Mouse (Mus musculus) neural tube, embryonic 12.5 days (tissue): ENCODE data around the gene Serpinb9. TPM values are rescaled to one million over a fixed set of nuclear protein-coding genes. Genes with fewer than 3 reads are reported as not detected.

Source experiments
- ATAC-seq: fragments of 200-750 bp; cut with Nextera tagmentation; 2 replicates; pipeline ENCODE4 v1.8.0; 2017; ENCODE audit warnings: low read depth, mild to moderate bottlenecking, moderate TSS enrichment, moderate library complexity; ENCODE audit not compliant: low FRiP score
- H3K27ac ChIP-seq: fragments of 300-500 bp; sonication (generic); 2 replicates; pipeline ENCODE4 v1.5.1; 2016
- H3K27me3 ChIP-seq: fragments of 300-500 bp; sonication (generic); replicated peaks from 2 replicates; pipeline ENCODE4 v1.6.1; 2016; ENCODE audit warnings: mild to moderate bottlenecking
- H3K36me3 ChIP-seq: fragments of 300-500 bp; sonication (generic); 2 replicates; pipeline ENCODE4 v1.6.1; 2016; ENCODE audit warnings: mild to moderate bottlenecking
- H3K4me1 ChIP-seq: fragments of 300-500 bp; sonication (generic); 2 replicates; pipeline ENCODE4 v1.6.1; 2016
- H3K4me2 ChIP-seq: fragments of 300-500 bp; sonication (generic); replicated peaks from 2 replicates; pipeline ENCODE4 v1.6.1; 2016; ENCODE audit warnings: mild to moderate bottlenecking
- H3K4me3 ChIP-seq: fragments of 300-500 bp; sonication (generic); 2 replicates; pipeline ENCODE4 v1.5.1; 2016
- H3K9ac ChIP-seq: fragments of 300-500 bp; sonication (generic); 2 replicates; pipeline ENCODE4 v1.6.1; 2016; ENCODE audit warnings: mild to moderate bottlenecking
- H3K9me3 ChIP-seq: fragments of 300-500 bp; sonication (generic); 2 replicates; pipeline ENCODE4 v1.6.1; 2016; ENCODE audit warnings: mild to moderate bottlenecking
- WGBS: fragments of 180-500 bp; shearing (Covaris S2); methylation state at CpG from one replicate; pipeline ENCODE4 v1.1.7; 2016; 5-methylcytosine and 5-hydroxymethylcytosine counted together
- polyA plus RNA-seq: library from polyadenylated mRNA; unstranded; fragments of >200 nt; fragmentation: Nextera tagmentation; extraction: Ambion mirVana; gene quantifications from 2 replicates; pipeline ENCODE4 v1.2.1, GENCODE M21; 2016

Gene Serpinb9
- polyA plus RNA-seq, 1 experiment from 2014 or later = 1.0 TPM

- no peak for ATAC-seq
- Histone ChIP-seq H3K4me2 (no peak overlapping the region), H3K9ac (no peak overlapping the region), H3K4me1 (no peaks in the 10 kb centered on the region), H3K4me3 (no peak overlapping the region), H3K9me3 (0 out of 2 replicates have a peak, but pooled peaks cover 3% of the 10 kb centered on the region), H3K27ac (no peak overlapping the region), H3K36me3 (no peaks in the 10 kb centered on the region), H3K27me3 (no peaks in the 10 kb centered on the region)
- WGBS = 90% methylated on average over 2 of the region's 2 CpGs
Measured at GRCm38 (mm10) chr13:32974268-32974667, 28.8 kb upstream of the Serpinb9 start.

GRCm38 (mm10) chr13:32974889-32975460 lies 28.1 kb upstream of the Serpinb9 start:
- no peaks in the 10 kb centered on the region for H3K4me1 ChIP-seq
- H3K9me3 ChIP-seq = 0 out of 2 replicates have a peak, but pooled peaks cover 3% of the 10 kb centered on the region
- no peaks in the 10 kb centered on the region for H3K27me3 ChIP-seq
- H3K27ac ChIP-seq = no peak overlapping the region
- H3K36me3 ChIP-seq = no peaks in the 10 kb centered on the region
- 78% methylated on average over 3 of the region's 3 CpGs for WGBS
- no peak for ATAC-seq
- H3K9ac ChIP-seq = no peak overlapping the region
- no peak overlapping the region for H3K4me2 ChIP-seq
- no peak overlapping the region for H3K4me3 ChIP-seq

GRCm38 (mm10) chr13:32975710-32976109 lies 27.3 kb upstream of the Serpinb9 start:
- ATAC-seq = no peak
- H3K4me1 ChIP-seq = no peaks in the 10 kb centered on the region
- H3K36me3 ChIP-seq = no peaks in the 10 kb centered on the region

GRCm38 (mm10) chr13:32982556-32983042 lies 20.5 kb upstream of the Serpinb9 start:
- Histone ChIP-seq H3K36me3 (no peaks in the 10 kb centered on the region), H3K27ac (no peak overlapping the region), H3K9me3 (0 out of 2 replicates have a peak, but pooled peaks cover 3% of the 10 kb centered on the region), H3K4me3 (no peak overlapping the region), H3K9ac (no peak overlapping the region), H3K4me2 (no peak overlapping the region), H3K4me1 (no peaks in the 10 kb centered on the region), H3K27me3 (no peaks in the 10 kb centered on the region)
- WGBS = 82% methylated on average over 4 of the region's 4 CpGs
- no peak for ATAC-seq

More at GRCm38 (mm10) chr13:32975710-32976109, 27.3 kb upstream of the Serpinb9 start:
- Histone ChIP-seq H3K9ac (no peak overlapping the region), H3K27me3 (no peaks in the 10 kb centered on the region), H3K4me3 (no peak overlapping the region), H3K9me3 (0 out of 2 replicates have a peak, but pooled peaks cover 3% of the 10 kb centered on the region), H3K4me2 (no peak overlapping the region), H3K27ac (no peak overlapping the region)
- 88% methylated on average over 2 of the region's 2 CpGs for WGBS

GRCm38 (mm10) chr13:32986256-32986655 lies 16.8 kb upstream of the Serpinb9 start:
- H3K4me1 ChIP-seq = no peaks in the 10 kb centered on the region
- no peak overlapping the region for H3K4me2 ChIP-seq
- H3K36me3 ChIP-seq = no peaks in the 10 kb centered on the region

GRCm38 (mm10) chr13:32993152-32993893 lies 9.7 kb upstream of the Serpinb9 start:
- Histone ChIP-seq H3K4me2 (no peak overlapping the region), H3K9ac (no peak overlapping the region), H3K9me3 (no peaks in the 10 kb centered on the region), H3K36me3 (no peaks in the 10 kb centered on the region), H3K27me3 (no peaks in the 10 kb centered on the region), H3K4me3 (no peak overlapping the region), H3K27ac (no peak overlapping the region), H3K4me1 (no peaks in the 10 kb centered on the region)
- no peak for ATAC-seq
- 70% methylated on average over 10 of the region's 10 CpGs for WGBS

More at GRCm38 (mm10) chr13:32986256-32986655, 16.8 kb upstream of the Serpinb9 start:
- Histone ChIP-seq H3K4me3 (no peak overlapping the region), H3K9ac (no peak overlapping the region), H3K27ac (no peak overlapping the region), H3K9me3 (no peaks in the 10 kb centered on the region), H3K27me3 (no peaks in the 10 kb centered on the region)
- ATAC-seq = no peak

GRCm38 (mm10) chr13:32993894-32994242 lies 9.2 kb upstream of the Serpinb9 start:
- H3K27me3 ChIP-seq = no peaks in the 10 kb centered on the region
- WGBS = 72% methylated on average over 2 of the region's 2 CpGs
- no peaks in the 10 kb centered on the region for H3K4me1 ChIP-seq
- no peak for ATAC-seq
- no peaks in the 10 kb centered on the region for H3K9me3 ChIP-seq
- H3K27ac ChIP-seq = no peak overlapping the region
- H3K4me3 ChIP-seq = no peak overlapping the region
- H3K9ac ChIP-seq = no peak overlapping the region
- H3K4me2 ChIP-seq = no peak overlapping the region
- no peaks in the 10 kb centered on the region for H3K36me3 ChIP-seq

GRCm38 (mm10) chr13:32995051-32995450 lies 8.0 kb upstream of the Serpinb9 start:
- no peaks in the 10 kb centered on the region for H3K9me3 ChIP-seq
- H3K4me1 ChIP-seq = no peaks in the 10 kb centered on the region
- no peak overlapping the region for H3K9ac ChIP-seq
- H3K27me3 ChIP-seq = no peaks in the 10 kb centered on the region
- ATAC-seq = no peak
- H3K36me3 ChIP-seq = no peaks in the 10 kb centered on the region
- H3K4me2 ChIP-seq = no peak overlapping the region
- no peak overlapping the region for H3K27ac ChIP-seq
- H3K4me3 ChIP-seq = no peak overlapping the region
- 77% methylated on average over 4 of the region's 4 CpGs for WGBS

GRCm38 (mm10) chr13:33001341-33001740 lies 1.7 kb upstream of the Serpinb9 start:
- Histone ChIP-seq H3K27ac (no peak overlapping the region), H3K4me2 (no peak overlapping the region), H3K9ac (no peak overlapping the region), H3K4me1 (0 out of 2 replicates have a peak, but pooled peaks cover 5% of the 10 kb centered on the region), H3K4me3 (no peak overlapping the region), H3K36me3 (no peaks in the 10 kb centered on the region), H3K9me3 (no peaks in the 10 kb centered on the region), H3K27me3 (no peaks in the 10 kb centered on the region)
- ATAC-seq = no peak
- 87% methylated on average over 5 of the region's 5 CpGs for WGBS

GRCm38 (mm10) chr13:33003523-33004413 lies 718 bp downstream of the Serpinb9 start:
- WGBS = 73% methylated on average over 9 of the region's 9 CpGs
- H3K9me3 ChIP-seq = no peaks in the 10 kb centered on the region
- peak overlapping the region; percentile 48 for H3K4me2 ChIP-seq
- H3K9ac ChIP-seq = no peak overlapping the region
- H3K27ac ChIP-seq = no peak overlapping the region
- no peaks in the 10 kb centered on the region for H3K27me3 ChIP-seq
- ATAC-seq = no peak
- 0 out of 2 replicates have a peak, but pooled peaks cover 5% of the 10 kb centered on the region for H3K4me1 ChIP-seq
- H3K4me3 ChIP-seq = peak overlapping the region; percentile 20
- no peaks in the 10 kb centered on the region for H3K36me3 ChIP-seq

GRCm38 (mm10) chr13:33004414-33005105 lies 1.5 kb downstream of the Serpinb9 start:
- 0 out of 2 replicates have a peak, but pooled peaks cover 5% of the 10 kb centered on the region for H3K4me1 ChIP-seq
- ATAC-seq = peak; percentile 81
- 0 out of 2 replicates have a peak overlapping the region, but pooled peaks have one; percentile 35 for H3K9ac ChIP-seq
- no peaks in the 10 kb centered on the region for H3K27me3 ChIP-seq
- no peaks in the 10 kb centered on the region for H3K9me3 ChIP-seq
- H3K36me3 ChIP-seq = no peaks in the 10 kb centered on the region
- no peak overlapping the region for H3K27ac ChIP-seq
- peak overlapping the region; percentile 20 for H3K4me3 ChIP-seq
- WGBS = 26% methylated on average over 12 of the region's 12 CpGs
- H3K4me2 ChIP-seq = peak overlapping the region; percentile 48
